Mouse (Mus musculus) gastrocnemius, postnatal 36 days (tissue): ENCODE data around the gene Stxbp3. TPM values are rescaled to one million over a fixed set of nuclear protein-coding genes. Genes with fewer than 3 reads are reported as not detected.
"Not testable (repeated sequence)": the region's sequence is repeated elsewhere in the genome, so short reads cannot be mapped to it uniquely, and the experiment has no call there.

ENCODE experiments used
- DNase-seq, 2 experiments: peaks; one replicate each; pipeline ENCODE4 v3.0.0; 2022
- intact Hi-C: fragments of 180-260 bp; cut with DNase I; formaldehyde crosslinking; loops from one replicate; pipeline ENCODE4 v1.15.1; 2025
- total RNA-seq, 2 experiments: library from RNA; stranded (reverse); gene quantifications; 2 replicates each; pipeline ENCODE4 v1.2.3; 2021

The Stxbp3 gene
- total RNA-seq, 2 experiments from 2014 or later, result 25.3 to 26.7 TPM

- peak in 1 of 2 experiments; percentile 48 for DNase-seq
Measured at GRCm38 (mm10) chr3:108858231-108858770, 18.0 kb upstream of the Stxbp3 start.

GRCm38 (mm10) chr3:108857714-108858113 lies 17.4 kb upstream of the Stxbp3 start:
- DNase-seq, result no peak
- intact Hi-C loops, result loop anchor here (10.0 kb wide), 1 partner anchor 207 kb away; no protein-coding TSS in a partner anchor

More at GRCm38 (mm10) chr3:108858231-108858770, 18.0 kb upstream of the Stxbp3 start:
- intact Hi-C loops, result loop anchor here (10.0 kb wide), 1 partner anchor 206 kb away; no protein-coding TSS in a partner anchor

GRCm38 (mm10) chr3:108857124-108857470 lies 16.8 kb upstream of the Stxbp3 start:
- intact Hi-C loops, result loop anchor here (10.0 kb wide), 1 partner anchor 208 kb away; no protein-coding TSS in a partner anchor
- DNase-seq, result no peak

- intact Hi-C loops, result loop anchor here (10.0 kb wide), 1 partner anchor 208 kb away; no protein-coding TSS in a partner anchor
- no peak for DNase-seq
Measured at GRCm38 (mm10) chr3:108856386-108857123, 16.2 kb upstream of the Stxbp3 start.

- DNase-seq, result peak in 1 of 2 experiments; percentile 38
- intact Hi-C loops, result loop anchor here (10.0 kb wide), 1 partner anchor 209 kb away; no protein-coding TSS in a partner anchor
Measured at GRCm38 (mm10) chr3:108855864-108856263, 15.5 kb upstream of the Stxbp3 start.

- intact Hi-C loops, result loop anchor here (10.0 kb wide), 1 partner anchor 209 kb away; no protein-coding TSS in a partner anchor
Measured at GRCm38 (mm10) chr3:108855371-108855770, 15.0 kb upstream of the Stxbp3 start.

GRCm38 (mm10) chr3:108853266-108853665 lies 12.9 kb upstream of the Stxbp3 start:
- intact Hi-C loops, result loop anchor here (10.0 kb wide), 1 partner anchor 212 kb away; no protein-coding TSS in a partner anchor
- DNase-seq, result no peak

More at GRCm38 (mm10) chr3:108855371-108855770, 15.0 kb upstream of the Stxbp3 start:
- peak; percentile 28 to 42 for DNase-seq

GRCm38 (mm10) chr3:108851996-108852697 lies 11.8 kb upstream of the Stxbp3 start:
- intact Hi-C loops, result loop anchor here (10.0 kb wide), 1 partner anchor 213 kb away; no protein-coding TSS in a partner anchor
- DNase-seq, result peak in 1 of 2 experiments; percentile 42

- intact Hi-C loops, result loop anchor here (10.0 kb wide), 1 partner anchor 213 kb away; no protein-coding TSS in a partner anchor
Measured at GRCm38 (mm10) chr3:108851554-108851953, 11.2 kb upstream of the Stxbp3 start.

GRCm38 (mm10) chr3:108851075-108851474 lies 10.7 kb upstream of the Stxbp3 start:
- intact Hi-C loops, result loop anchor here (10.0 kb wide), 1 partner anchor 214 kb away; no protein-coding TSS in a partner anchor
- DNase-seq, result no peak

More at GRCm38 (mm10) chr3:108851554-108851953, 11.2 kb upstream of the Stxbp3 start:
- DNase-seq, result no peak

- intact Hi-C loops, result loop anchor here (10.0 kb wide), 1 partner anchor 214 kb away; no protein-coding TSS in a partner anchor
- no peak for DNase-seq
Measured at GRCm38 (mm10) chr3:108850506-108850905, 10.2 kb upstream of the Stxbp3 start.

GRCm38 (mm10) chr3:108846616-108847015 lies 6.3 kb upstream of the Stxbp3 start:
- no peak for DNase-seq
- intact Hi-C loops, result no loop called here

GRCm38 (mm10) chr3:108844521-108844920 lies 4.2 kb upstream of the Stxbp3 start:
- DNase-seq, result no peak
- intact Hi-C loops, result loop anchor here (5.0 kb wide), 1 partner anchor 68 kb away; the partner anchor contains the start of gene Prpf38b

GRCm38 (mm10) chr3:108844026-108844425 lies 3.7 kb upstream of the Stxbp3 start:
- intact Hi-C loops, result loop anchor here (5.0 kb wide), 1 partner anchor 68 kb away; the partner anchor contains the start of gene Prpf38b
- no peak for DNase-seq

GRCm38 (mm10) chr3:108840716-108841054 lies 359 bp upstream of the Stxbp3 start:
- intact Hi-C loops, result loop anchor here (5.0 kb wide), 1 partner anchor 72 kb away; the partner anchor contains the start of gene Prpf38b
- no peak for DNase-seq

- DNase-seq, result no peak
- intact Hi-C loops, result no loop called here
Measured at GRCm38 (mm10) chr3:108839647-108839999, 703 bp downstream of the Stxbp3 start.

GRCm38 (mm10) chr3:108838980-108839379 lies 1.3 kb downstream of the Stxbp3 start:
- intact Hi-C loops, result no loop called here
- DNase-seq, result no peak

- intact Hi-C loops, result no loop called here
- no peak for DNase-seq
Measured at GRCm38 (mm10) chr3:108836931-108837330, 3.4 kb downstream of the Stxbp3 start.

GRCm38 (mm10) chr3:108833717-108834116 lies 6.6 kb downstream of the Stxbp3 start:
- intact Hi-C loops, DNase-seq: not testable (repeated sequence)

- no peak for DNase-seq
- intact Hi-C loops, result no loop called here
Measured at GRCm38 (mm10) chr3:108831750-108832149, 8.6 kb downstream of the Stxbp3 start.
